Mouse (Mus musculus): ENCODE measurements around the gene Lrfn5. TPM values are rescaled to one million over a fixed set of nuclear protein-coding genes. Genes with fewer than 3 reads are reported as not detected.

Lrfn5 gene
- polyA plus RNA-seq, 1 experiment from 2014 or later = 0.17 TPM

GRCm38 (mm10) chr12:61654380-61654779, 131.4 kb downstream of the Lrfn5 start:
- Histone ChIP-seq H3K4me3 (no peak overlapping the region), H3K27ac (no peak overlapping the region), H3K36me3 (no peaks in the 10 kb centered on the region), H3K27me3 (no peaks in the 10 kb centered on the region), H3K9ac (no peak overlapping the region), H3K9me3 (no peaks in the 10 kb centered on the region), H3K4me2 (no peak overlapping the region), H3K4me1 (no peaks in the 10 kb centered on the region)
- no peak for ATAC-seq (ENCODE audit: borderline replicate concordance, extremely low read depth, low FRiP score, low TSS enrichment)
- WGBS = 81% methylated on average over 5 of the region's 5 CpGs

GRCm38 (mm10) chr12:61723158-61723557, 200.2 kb downstream of the Lrfn5 start:
- no peak for ATAC-seq (ENCODE audit: borderline replicate concordance, extremely low read depth, low FRiP score, low TSS enrichment)
- H3K9ac ChIP-seq = no peak overlapping the region
- no peaks in the 10 kb centered on the region for H3K9me3 ChIP-seq
- H3K27me3 ChIP-seq = no peaks in the 10 kb centered on the region
- H3K36me3 ChIP-seq = no peaks in the 10 kb centered on the region
- no peak overlapping the region for H3K4me2 ChIP-seq
- no peak overlapping the region for H3K27ac ChIP-seq
- H3K4me3 ChIP-seq = no peak overlapping the region
- H3K4me1 ChIP-seq = no peaks in the 10 kb centered on the region

GRCm38 (mm10) chr12:61807073-61807605, 284.2 kb downstream of the Lrfn5 start:
- Histone ChIP-seq H3K4me3 (no peak overlapping the region), H3K9ac (no peak overlapping the region), H3K4me1 (no peaks in the 10 kb centered on the region), H3K27ac (no peak overlapping the region), H3K9me3 (no peaks in the 10 kb centered on the region), H3K27me3 (no peaks in the 10 kb centered on the region), H3K36me3 (no peaks in the 10 kb centered on the region), H3K4me2 (no peak overlapping the region)
- 80% methylated on average over 4 of the region's 4 CpGs for WGBS
- no peak for ATAC-seq (ENCODE audit: borderline replicate concordance, extremely low read depth, low FRiP score, low TSS enrichment)

GRCm38 (mm10) chr12:61823601-61824000, 300.7 kb downstream of the Lrfn5 start:
- Histone ChIP-seq H3K9me3 (no peaks in the 10 kb centered on the region), H3K27ac (no peak overlapping the region), H3K36me3 (no peaks in the 10 kb centered on the region), H3K4me1 (no peaks in the 10 kb centered on the region), H3K4me3 (no peak overlapping the region), H3K4me2 (no peak overlapping the region), H3K9ac (no peak overlapping the region), H3K27me3 (no peaks in the 10 kb centered on the region)
- WGBS = 93% methylated on average over 5 of the region's 5 CpGs
- ATAC-seq (ENCODE audit: borderline replicate concordance, extremely low read depth, low FRiP score, low TSS enrichment) = no peak

GRCm38 (mm10) chr12:61826311-61826710, 303.4 kb downstream of the Lrfn5 start:
- ATAC-seq (ENCODE audit: borderline replicate concordance, extremely low read depth, low FRiP score, low TSS enrichment) = no peak
- no peak overlapping the region for H3K4me2 ChIP-seq
- no peaks in the 10 kb centered on the region for H3K27me3 ChIP-seq
- H3K36me3 ChIP-seq = no peaks in the 10 kb centered on the region
- H3K4me3 ChIP-seq = no peak overlapping the region
- no peak overlapping the region for H3K9ac ChIP-seq
- no peak overlapping the region for H3K27ac ChIP-seq
- H3K9me3 ChIP-seq = no peaks in the 10 kb centered on the region
- 10% methylated on average over 1 of the region's 1 CpGs for WGBS
- H3K4me1 ChIP-seq = no peaks in the 10 kb centered on the region

GRCm38 (mm10) chr12:61842599-61843291, 319.8 kb downstream of the Lrfn5 start:
- Histone ChIP-seq H3K4me3 (no peak overlapping the region), H3K27ac (no peak overlapping the region), H3K36me3 (no peaks in the 10 kb centered on the region), H3K4me2 (no peak overlapping the region), H3K9me3 (no peaks in the 10 kb centered on the region), H3K27me3 (no peaks in the 10 kb centered on the region), H3K4me1 (no peaks in the 10 kb centered on the region), H3K9ac (no peak overlapping the region)
- 85% methylated on average over 9 of the region's 9 CpGs for WGBS
- no peak for ATAC-seq (ENCODE audit: borderline replicate concordance, extremely low read depth, low FRiP score, low TSS enrichment)

- no peak overlapping the region for H3K9ac ChIP-seq
- no peaks in the 10 kb centered on the region for H3K9me3 ChIP-seq
- no peak overlapping the region for H3K4me3 ChIP-seq
- ATAC-seq (ENCODE audit: borderline replicate concordance, extremely low read depth, low FRiP score, low TSS enrichment) = no peak
- no peaks in the 10 kb centered on the region for H3K36me3 ChIP-seq
- no peak overlapping the region for H3K27ac ChIP-seq
- H3K27me3 ChIP-seq = no peaks in the 10 kb centered on the region
- no peak overlapping the region for H3K4me2 ChIP-seq
- H3K4me1 ChIP-seq = no peaks in the 10 kb centered on the region
- WGBS = 60% methylated on average over 1 of the region's 1 CpGs
Measured at GRCm38 (mm10) chr12:61854183-61854582, 331.2 kb downstream of the Lrfn5 start.

All from lung, embryonic 15.5 days (tissue).